Mouse (Mus musculus) liver, embryonic 15.5 days (tissue): Measurements from ENCODE around the gene Rnf207. TPM values are rescaled to one million over a fixed set of nuclear protein-coding genes. Genes with fewer than 3 reads are reported as not detected.

Experiments used
- ATAC-seq: fragments of 200-750 bp; cut with Nextera tagmentation; 2 replicates; pipeline ENCODE4 v1.8.0; 2017; ENCODE audit warnings: moderate number of reproducible peaks, mild to moderate bottlenecking, moderate library complexity; ENCODE audit not compliant: insufficient read depth
- H3K27ac ChIP-seq: fragments of 300-500 bp; sonication (generic); replicated peaks from 2 replicates; pipeline ENCODE4 v1.5.1; 2015; ENCODE audit warnings: mild to moderate bottlenecking, inconsistent platforms
- H3K27me3 ChIP-seq: fragments of 300-500 bp; sonication (generic); 2 replicates; pipeline ENCODE4 v1.6.1; 2015; ENCODE audit warnings: mild to moderate bottlenecking, inconsistent platforms
- H3K36me3 ChIP-seq: fragments of 300-500 bp; sonication (generic); replicated peaks from 2 replicates; pipeline ENCODE4 v1.6.1; 2015; ENCODE audit warnings: moderate library complexity, mild to moderate bottlenecking, inconsistent platforms
- H3K4me1 ChIP-seq: fragments of 300-500 bp; sonication (generic); replicated peaks from 2 replicates; pipeline ENCODE4 v1.6.1; 2015; ENCODE audit warnings: inconsistent platforms
- H3K4me2 ChIP-seq: fragments of 300-500 bp; sonication (generic); 2 replicates; pipeline ENCODE4 v1.6.1; 2015; ENCODE audit warnings: moderate library complexity, mild to moderate bottlenecking, inconsistent platforms
- H3K4me3 ChIP-seq: fragments of 300-500 bp; sonication (generic); replicated peaks from 2 replicates; pipeline ENCODE4 v1.5.1; 2015; ENCODE audit warnings: mild to moderate bottlenecking, inconsistent platforms
- H3K9ac ChIP-seq: fragments of 300-500 bp; sonication (generic); 2 replicates; pipeline ENCODE4 v1.6.1; 2015; ENCODE audit warnings: moderate library complexity, mild to moderate bottlenecking, inconsistent platforms
- H3K9me3 ChIP-seq: fragments of 300-500 bp; sonication (generic); replicated peaks from 2 replicates; pipeline ENCODE4 v1.6.1; 2016; ENCODE audit warnings: inconsistent platforms
- WGBS: fragments of 180-500 bp; shearing (Covaris S2); methylation state at CpG from one replicate; pipeline ENCODE4 v1.1.7; 2015; ENCODE audit warnings: mixed read lengths; ENCODE audit not compliant: insufficient replicate concordance; 5-methylcytosine and 5-hydroxymethylcytosine counted together
- polyA plus RNA-seq: library from polyadenylated mRNA; unstranded; fragments of >200 nt; fragmentation: Nextera tagmentation; extraction: Ambion mirVana; gene quantifications from 2 replicates; pipeline ENCODE4 v1.2.1, GENCODE M21; 2015

Rnf207 gene
- polyA plus RNA-seq, 1 experiment from 2014 or later = 0.08 TPM

DNA sequence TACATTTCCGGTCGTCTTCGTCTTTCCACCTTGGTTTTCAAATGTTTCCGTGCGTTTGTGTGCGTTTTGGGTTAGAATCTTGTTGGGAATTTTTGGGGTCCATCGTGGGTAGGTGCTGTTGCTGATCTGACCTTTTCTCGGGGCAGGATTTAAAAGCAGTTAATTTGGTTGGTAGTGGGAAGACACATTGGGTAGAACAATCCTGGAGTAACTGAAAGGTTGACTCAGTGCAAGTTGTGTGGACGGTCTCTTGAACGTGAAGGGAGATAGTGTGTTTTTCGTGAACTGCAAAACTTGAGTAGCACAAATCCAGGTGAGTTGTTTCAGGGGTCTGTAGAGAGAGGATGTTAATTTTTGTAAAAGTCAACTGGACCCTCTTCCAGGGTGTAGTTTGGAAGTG is 7.8 kb upstream of the Rnf207 start:
- H3K27me3 ChIP-seq = no peaks in the 10 kb centered on the region
- H3K4me1 ChIP-seq = peaks cover 48% of the 10 kb centered on the region
- H3K9ac ChIP-seq = peak overlapping the region; percentile 93
- WGBS = under 1% methylated on average over 11 of the region's 11 CpGs
- H3K9me3 ChIP-seq = no peaks in the 10 kb centered on the region
- peaks cover 40% of the 10 kb centered on the region for H3K36me3 ChIP-seq
- peak overlapping the region; percentile 77 for H3K27ac ChIP-seq
- ATAC-seq = no peak
- H3K4me2 ChIP-seq = peak overlapping the region; percentile 87
- H3K4me3 ChIP-seq = peak overlapping the region; percentile 98

DNA sequence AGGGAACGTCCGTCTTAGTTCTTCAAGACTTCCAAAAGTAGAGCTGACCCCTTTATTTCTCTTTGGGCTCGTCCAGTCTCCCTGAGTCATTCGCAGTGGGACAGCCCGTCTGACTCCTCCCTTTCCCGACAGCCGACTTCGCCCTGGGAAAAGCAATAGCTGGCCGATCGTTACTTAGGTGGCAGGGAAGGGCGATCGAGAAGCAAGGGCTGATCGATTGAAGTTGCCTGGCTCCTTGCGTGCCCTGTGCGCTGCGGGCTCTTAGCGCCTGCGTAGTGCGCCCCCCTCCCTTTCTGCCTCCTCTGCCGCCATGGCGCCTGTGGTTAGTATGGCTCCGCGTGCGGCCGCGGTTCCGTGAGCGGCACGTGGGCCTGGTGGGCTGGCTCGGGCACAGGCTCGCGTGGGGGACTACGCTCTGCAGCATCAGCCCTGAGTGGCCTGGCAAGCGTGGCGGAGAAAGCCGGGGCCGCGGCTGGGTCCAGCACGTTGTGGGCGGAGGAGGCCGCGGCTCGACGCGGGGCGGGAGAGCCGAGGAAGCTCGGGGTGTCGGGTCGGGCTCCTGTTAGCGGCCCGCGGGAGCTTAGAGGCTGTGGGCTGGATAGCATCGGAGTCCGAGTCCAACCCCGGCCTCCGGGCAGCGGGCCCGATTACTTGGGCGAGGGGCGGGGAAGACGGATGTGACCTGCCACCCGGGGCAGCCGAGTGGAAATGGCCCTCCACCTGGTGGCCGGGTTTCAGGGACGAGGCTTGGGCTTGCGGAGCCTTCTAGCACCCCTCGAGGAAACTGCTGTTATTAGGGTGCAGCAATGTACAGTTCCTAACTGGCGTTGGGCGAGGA is 7.0 kb upstream of the Rnf207 start, which contains the start of gene Rpl22:
Gene Rpl22 (plus strand): TSS at position 169 of the 838 bp plus-strand sequence.
- Histone ChIP-seq H3K4me2 (peak within 1 kb of the TSS; percentile 87), H3K9me3 (no peaks in the 10 kb centered on the region), H3K4me1 (peaks cover 42% of the 10 kb centered on the region), H3K27ac (peak within 1 kb of the TSS; percentile 77), H3K36me3 (peaks cover 33% of the 10 kb centered on the region), H3K27me3 (0 out of 2 replicates have a peak, but pooled peaks cover 4% of the 10 kb centered on the region), H3K9ac (peak within 1 kb of the TSS; percentile 93), H3K4me3 (peak within 1 kb of the TSS; percentile 98)
- ATAC-seq = peak; percentile 96
- under 1% methylated on average over 70 of the region's 70 CpGs for WGBS

DNA sequence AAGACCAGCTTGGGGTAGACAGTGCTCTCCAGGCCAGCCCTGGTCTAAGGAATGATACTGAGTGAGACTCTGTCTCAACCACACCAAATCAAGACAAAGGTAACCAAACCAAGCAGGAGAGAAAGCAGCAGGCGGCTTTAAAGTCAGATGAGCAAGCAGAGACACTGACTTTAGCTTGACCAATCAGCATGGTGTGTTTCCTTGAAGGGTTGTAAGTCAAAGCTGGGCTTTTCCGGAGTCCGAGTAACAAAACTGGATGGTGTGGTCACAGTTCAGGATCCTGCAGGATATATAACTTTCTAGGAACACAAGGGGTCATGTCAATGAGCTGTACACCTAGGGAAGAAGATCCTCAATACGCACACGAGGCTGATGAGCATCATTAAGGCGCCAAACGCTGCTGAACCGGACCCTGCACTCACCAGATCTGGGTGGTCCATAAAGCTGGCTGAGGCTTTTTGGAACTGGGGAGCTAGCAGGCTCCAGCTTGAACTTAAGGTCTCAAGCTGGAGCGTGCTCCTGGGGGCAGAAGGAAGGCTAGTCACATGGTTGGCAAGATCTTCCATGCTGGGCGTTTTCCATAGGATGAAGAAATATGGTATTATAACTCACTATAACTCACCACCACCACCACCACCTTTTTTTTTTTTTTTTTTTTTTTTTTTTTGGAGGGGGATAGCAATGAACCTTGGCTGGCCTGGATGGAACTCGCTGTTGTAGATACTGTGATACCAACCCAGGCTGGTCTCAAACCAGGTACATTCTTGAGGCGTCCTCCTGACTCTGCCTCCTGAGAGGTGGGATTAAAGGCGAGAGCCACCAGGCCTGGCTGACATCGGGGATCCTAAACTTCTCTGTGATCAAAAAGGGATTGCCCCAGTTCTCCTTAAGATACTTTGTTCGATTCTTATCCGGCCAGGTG is 6.1 kb upstream of the Rnf207 start:
- Histone ChIP-seq H3K4me1 (peaks cover 41% of the 10 kb centered on the region), H3K4me2 (peak overlapping the region; percentile 87), H3K36me3 (peaks cover 24% of the 10 kb centered on the region), H3K9ac (peak overlapping the region; percentile 93; the same call in 1 of the 2 replicates), H3K27ac (peak overlapping the region; percentile 77; the same call in 1 of the 2 replicates), H3K4me3 (peak overlapping the region; percentile 98), H3K27me3 (peaks cover 4% of the 10 kb centered on the region; the same call in 1 of the 2 replicates), H3K9me3 (no peaks in the 10 kb centered on the region)
- WGBS = 44% methylated on average over 16 of the region's 16 CpGs
- peak; percentile 34 for ATAC-seq

GRCm38 (mm10) chr4:152321464-152321863 is 2.7 kb upstream of the Rnf207 start:
- Histone ChIP-seq H3K9me3 (no peaks in the 10 kb centered on the region), H3K4me3 (no peak overlapping the region), H3K4me1 (peaks cover 22% of the 10 kb centered on the region), H3K4me2 (no peak overlapping the region), H3K9ac (no peak overlapping the region), H3K27me3 (peaks cover 35% of the 10 kb centered on the region), H3K36me3 (no peaks in the 10 kb centered on the region), H3K27ac (no peak overlapping the region)
- ATAC-seq = no peak
- WGBS = 53% methylated on average over 5 of the region's 5 CpGs

DNA sequence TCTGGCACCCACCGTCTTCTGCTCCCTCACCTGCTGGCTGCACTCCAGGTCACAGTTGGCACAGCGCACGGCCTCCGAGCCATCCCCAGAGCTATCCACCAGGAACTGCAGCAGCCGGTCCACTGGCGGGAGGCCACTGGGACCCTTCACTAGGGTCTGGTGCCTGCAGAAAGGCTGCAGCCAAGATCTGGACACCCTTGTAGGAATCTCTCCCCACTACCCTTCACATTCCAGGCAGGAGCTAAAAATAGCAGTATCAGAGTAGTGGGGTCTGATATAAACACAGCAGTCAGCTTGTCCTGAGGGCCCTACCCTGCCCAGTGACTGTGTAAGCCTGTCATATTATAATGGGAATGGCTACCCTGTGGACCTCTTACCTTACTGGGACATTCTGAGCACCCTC is 1.2 kb downstream of the Rnf207 start:
- 74% methylated on average over 6 of the region's 6 CpGs for WGBS
- Histone ChIP-seq H3K4me1 (peaks cover 16% of the 10 kb centered on the region), H3K4me2 (no peak overlapping the region), H3K9me3 (no peaks in the 10 kb centered on the region), H3K27me3 (peaks cover 73% of the 10 kb centered on the region), H3K36me3 (no peaks in the 10 kb centered on the region), H3K4me3 (no peak overlapping the region), H3K27ac (no peak overlapping the region), H3K9ac (no peak overlapping the region)
- ATAC-seq = no peak

GRCm38 (mm10) chr4:152315498-152316213 is 3.1 kb downstream of the Rnf207 start:
- Histone ChIP-seq H3K27ac (no peak overlapping the region), H3K9me3 (no peaks in the 10 kb centered on the region), H3K27me3 (peaks cover 89% of the 10 kb centered on the region), H3K36me3 (no peaks in the 10 kb centered on the region), H3K4me2 (peak overlapping the region; percentile 15), H3K4me1 (peaks cover 22% of the 10 kb centered on the region), H3K9ac (no peak overlapping the region), H3K4me3 (no peak overlapping the region; the same call in 1 of the 2 replicates)
- no peak for ATAC-seq
- WGBS = 2% methylated on average over 43 of the region's 43 CpGs

- H3K4me1 ChIP-seq = peaks cover 22% of the 10 kb centered on the region
- ATAC-seq = no peak
- H3K4me2 ChIP-seq = no peak overlapping the region
- peaks cover 92% of the 10 kb centered on the region for H3K27me3 ChIP-seq
- no peak overlapping the region for H3K27ac ChIP-seq
- no peaks in the 10 kb centered on the region for H3K9me3 ChIP-seq
- no peak overlapping the region for H3K4me3 ChIP-seq
- H3K36me3 ChIP-seq = no peaks in the 10 kb centered on the region
- no peak overlapping the region for H3K9ac ChIP-seq
Observed at GRCm38 (mm10) chr4:152313934-152314333, 4.9 kb downstream of the Rnf207 start.

DNA sequence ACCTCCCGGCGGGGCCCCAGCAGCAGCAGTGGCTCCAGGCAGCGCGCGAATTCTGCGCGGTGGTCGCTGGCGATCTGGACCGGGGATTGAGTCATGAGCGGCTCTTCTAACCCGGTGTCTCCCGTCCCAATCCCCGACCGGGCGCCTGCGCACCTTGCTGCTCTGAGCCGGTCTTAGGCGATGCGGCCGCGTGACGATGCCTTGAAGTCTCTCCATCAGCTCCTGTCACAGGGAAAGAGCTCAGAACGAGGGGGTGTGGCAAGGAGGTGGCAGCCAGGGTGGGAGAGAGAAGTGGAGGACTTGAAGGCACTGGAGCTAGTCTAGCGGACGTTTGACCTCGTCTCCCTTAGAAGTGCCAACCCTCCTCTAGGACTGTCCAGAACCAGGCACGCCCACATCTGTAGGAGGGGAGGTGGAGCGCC is 5.6 kb downstream of the Rnf207 start:
- Histone ChIP-seq H3K4me2 (peak overlapping the region; percentile 47), H3K4me1 (peaks cover 16% of the 10 kb centered on the region), H3K27me3 (peaks cover 85% of the 10 kb centered on the region), H3K9me3 (no peaks in the 10 kb centered on the region), H3K9ac (no peak overlapping the region), H3K36me3 (no peaks in the 10 kb centered on the region), H3K27ac (no peak overlapping the region), H3K4me3 (peak overlapping the region; percentile 24)
- WGBS = 1% methylated on average over 29 of the region's 29 CpGs
- no peak for ATAC-seq

- H3K4me3 ChIP-seq = no peak overlapping the region
- H3K36me3 ChIP-seq = no peaks in the 10 kb centered on the region
- no peak overlapping the region for H3K9ac ChIP-seq
- H3K4me1 ChIP-seq = peaks cover 16% of the 10 kb centered on the region
- no peak for ATAC-seq
- H3K9me3 ChIP-seq = no peaks in the 10 kb centered on the region
- no peak overlapping the region for H3K27ac ChIP-seq
- WGBS = 6% methylated on average over 14 of the region's 14 CpGs
- peak overlapping the region; percentile 15; the same call in 1 of the 2 replicates for H3K4me2 ChIP-seq
- peaks cover 74% of the 10 kb centered on the region for H3K27me3 ChIP-seq
Observed at GRCm38 (mm10) chr4:152312186-152312585, 6.6 kb downstream of the Rnf207 start.

DNA sequence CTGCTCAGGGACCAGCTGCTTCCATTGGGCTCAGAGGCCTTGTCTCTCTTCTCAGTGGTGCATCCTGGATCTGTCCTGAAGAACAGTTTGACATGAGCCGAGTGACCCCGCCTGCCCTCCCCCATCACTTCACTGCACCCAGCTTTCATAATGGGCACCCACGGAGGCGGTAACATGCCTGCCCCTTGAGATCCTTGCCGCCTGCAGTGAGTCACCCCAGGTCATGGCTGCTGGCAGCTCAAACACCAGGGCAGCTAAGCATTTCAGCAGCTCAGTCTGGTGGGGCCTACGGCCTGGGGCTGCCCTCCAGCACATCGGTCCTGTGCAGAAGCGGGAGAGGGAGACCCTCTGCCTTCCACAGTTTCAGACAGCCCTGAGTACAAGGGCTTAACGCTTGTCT is 11.3 kb downstream of the Rnf207 start:
- Histone ChIP-seq H3K4me1 (peaks cover 5% of the 10 kb centered on the region), H3K4me2 (no peak overlapping the region), H3K36me3 (peaks cover 23% of the 10 kb centered on the region), H3K27ac (no peak overlapping the region), H3K9ac (no peak overlapping the region), H3K27me3 (peaks cover 28% of the 10 kb centered on the region), H3K4me3 (no peak overlapping the region), H3K9me3 (no peaks in the 10 kb centered on the region)
- 78% methylated on average over 9 of the region's 9 CpGs for WGBS
- no peak for ATAC-seq
